Mouse (Mus musculus) lung, postnatal 0 days (tissue): ENCODE measurements around the gene Spryd3. TPM values are rescaled to one million over a fixed set of nuclear protein-coding genes. Genes with fewer than 3 reads are reported as not detected.
A peak's percentile ranks its signal among the peaks of the same experiment; 100 is the strongest.

Source experiments
- ATAC-seq: fragments of 200-750 bp; cut with Nextera tagmentation; 2 replicates; pipeline ENCODE4 v1.8.0; 2017; ENCODE audit warnings: moderate library complexity
- DNase-seq: peaks from one replicate; pipeline ENCODE4 v3.0.0-alpha.2; 2016; ENCODE audit warnings: low spot score
- H3K27ac ChIP-seq: fragments of 300-500 bp; sonication (generic); 2 replicates; pipeline ENCODE4 v1.5.1; 2014; ENCODE audit warnings: antibody characterized with exemption, mild to moderate bottlenecking, low read length, mixed read lengths
- H3K27me3 ChIP-seq: fragments of 300-500 bp; sonication (generic); replicated peaks from 2 replicates; pipeline ENCODE4 v1.6.1; 2014; ENCODE audit warnings: low read length, mixed read lengths; ENCODE audit not compliant: insufficient read depth
- H3K36me3 ChIP-seq: fragments of 300-500 bp; sonication (generic); 2 replicates; pipeline ENCODE4 v1.6.1; 2014; ENCODE audit warnings: low read length, mixed read lengths; ENCODE audit not compliant: insufficient read depth
- H3K4me1 ChIP-seq: fragments of 300-500 bp; sonication (generic); 2 replicates; pipeline ENCODE4 v1.6.1; 2014; ENCODE audit warnings: antibody characterized with exemption, low read depth, low read length, mixed read lengths; ENCODE audit not compliant: insufficient read depth
- H3K4me2 ChIP-seq: fragments of 300-500 bp; sonication (generic); replicated peaks from 2 replicates; pipeline ENCODE4 v1.6.1; 2014; ENCODE audit warnings: low read depth, mild to moderate bottlenecking, low read length, moderate library complexity, mixed read lengths
- H3K4me3 ChIP-seq: fragments of 300-500 bp; sonication (generic); 2 replicates; pipeline ENCODE4 v1.5.1; 2014; ENCODE audit warnings: low read depth, low read length
- H3K9ac ChIP-seq: fragments of 300-500 bp; sonication (generic); replicated peaks from 2 replicates; pipeline ENCODE4 v1.6.1; 2014; ENCODE audit warnings: low read depth, mild to moderate bottlenecking
- H3K9me3 ChIP-seq: fragments of 300-500 bp; sonication (generic); 2 replicates; pipeline ENCODE4 v1.6.1; 2016; ENCODE audit warnings: low read length, mixed read lengths
- CTCF ChIP-seq: IDR thresholded peaks from 2 replicates; pipeline ENCODE4 v1.5.1; 2016; ENCODE audit warnings: antibody characterized with exemption, mild to moderate bottlenecking
- EP300 ChIP-seq: IDR thresholded peaks from 2 replicates; pipeline ENCODE4 v1.6.1; 2016; ENCODE audit warnings: antibody characterized with exemption, mild to moderate bottlenecking, control low read depth
- WGBS: fragments of 180-500 bp; shearing (Covaris S2); extraction: QIAGEN DNeasy Blood & Tissue Kit; methylation state at CpG from one replicate; pipeline ENCODE4 v1.1.7; 2014; 5-methylcytosine and 5-hydroxymethylcytosine counted together
- polyA plus RNA-seq: library from polyadenylated mRNA; unstranded; fragments of >200 nt; fragmentation: Nextera tagmentation; extraction: Ambion mirVana; gene quantifications from 2 replicates; pipeline ENCODE4 v1.2.1, GENCODE M21; 2015

Spryd3 gene
- polyA plus RNA-seq, 1 experiment from 2014 or later: 22.2 TPM

- 14% methylated on average over 6 of the region's 6 CpGs for WGBS
- Histone ChIP-seq H3K9me3 (no peaks in the 10 kb centered on the region), H3K9ac (no peak overlapping the region), H3K4me2 (peak overlapping the region; percentile 43), H3K4me1 (peaks cover 9% of the 10 kb centered on the region; the same call in 1 of the 2 replicates), H3K36me3 (no peaks in the 10 kb centered on the region), H3K27ac (no peak overlapping the region), H3K27me3 (no peaks in the 10 kb centered on the region), H3K4me3 (peak overlapping the region; percentile 97; the same call in 1 of the 2 replicates)
- ATAC-seq (peak; percentile 2), DNase-seq (no peak)
- TF ChIP-seq CTCF (no peak), EP300 (no peak)
Measured at GRCm38 (mm10) chr15:102072963-102073558, 63.0 kb downstream of the Spryd3 start.

DNA sequence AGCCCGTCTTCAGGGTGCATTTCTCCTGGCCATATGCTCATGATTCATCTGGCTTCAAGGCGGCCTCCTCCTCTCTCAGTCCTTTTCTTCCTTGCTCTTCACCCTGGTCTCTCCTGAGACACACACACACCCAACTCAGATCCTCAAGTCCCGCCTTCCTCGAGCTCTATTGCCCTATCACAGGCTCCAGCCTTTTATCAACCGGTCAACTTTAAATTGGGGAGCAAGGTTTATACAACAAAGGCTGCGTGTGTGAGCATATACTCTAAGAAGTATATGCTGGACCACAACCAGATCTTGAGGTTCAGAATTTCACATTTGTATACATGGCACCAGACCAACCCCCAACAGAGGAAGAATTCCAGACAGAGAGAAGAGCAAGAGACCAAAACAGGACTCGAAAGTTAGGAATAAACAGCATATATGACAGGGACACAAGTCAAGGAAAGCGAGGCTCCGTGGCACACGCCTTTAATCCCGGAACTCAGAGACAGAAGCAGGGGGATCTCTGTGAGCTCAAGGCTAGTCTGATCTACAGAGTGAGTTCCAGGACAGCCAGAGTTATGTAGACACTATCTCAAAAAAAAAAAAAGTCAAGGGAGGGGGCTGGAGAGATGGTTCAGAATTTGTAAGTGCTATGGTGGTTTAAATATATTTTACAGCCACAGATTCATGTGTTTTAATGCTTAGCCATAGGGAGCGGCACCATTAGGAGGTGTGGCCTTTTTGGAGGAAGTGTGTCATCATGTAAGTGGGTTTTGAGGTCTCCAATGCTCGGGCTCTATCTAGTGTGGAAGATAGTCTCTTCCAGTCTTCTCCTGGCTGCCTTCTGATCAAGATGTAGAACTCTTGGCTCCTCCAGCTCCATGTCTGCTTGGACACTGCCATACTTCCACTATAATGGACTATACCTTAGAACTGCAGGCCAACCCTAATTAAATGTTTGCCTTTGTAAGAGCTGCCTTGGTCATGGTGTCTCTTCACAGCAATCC, 65.3 kb downstream of the Spryd3 start:
- Histone ChIP-seq H3K4me3 (no peak overlapping the region), H3K4me2 (no peak overlapping the region), H3K9me3 (no peaks in the 10 kb centered on the region), H3K9ac (no peak overlapping the region), H3K4me1 (peaks cover 9% of the 10 kb centered on the region; the same call in 1 of the 2 replicates), H3K27ac (no peak overlapping the region), H3K27me3 (no peaks in the 10 kb centered on the region), H3K36me3 (no peaks in the 10 kb centered on the region)
- DNase-seq (no peak), ATAC-seq (no peak)
- TF ChIP-seq EP300 (no peak), CTCF (no peak)
- WGBS: 68% methylated on average over 13 of the region's 13 CpGs

Other genes starting within 250 kb of the Spryd3 start
- gene Krt76, start 243.3 kb downstream of the Spryd3 start, polyA plus RNA-seq: not detected in 2 replicates
- 2.5 and 2.9 TPM in 2 replicates for gene Krt4, start 211.5 kb downstream of the Spryd3 start, polyA plus RNA-seq
- 1.0 and 1.4 TPM in 2 replicates for gene Krt79, start 195.9 kb downstream of the Spryd3 start, polyA plus RNA-seq
- 0.08 and 0.20 TPM in 2 replicates for gene Krt78, start 181.9 kb downstream of the Spryd3 start, polyA plus RNA-seq
- 353 and 389 TPM in 2 replicates for gene Krt8, start 131.8 kb downstream of the Spryd3 start, polyA plus RNA-seq
- 235 and 248 TPM in 2 replicates for gene Krt18, start 108.1 kb downstream of the Spryd3 start, polyA plus RNA-seq
- gene Eif4b, start 62.5 kb downstream of the Spryd3 start, polyA plus RNA-seq: 54.0 and 61.8 TPM in 2 replicates
- gene Tns2, start 35.8 kb downstream of the Spryd3 start, polyA plus RNA-seq: 48.7 and 51.6 TPM in 2 replicates
- 109 and 123 TPM in 2 replicates for gene Igfbp6, start 8.1 kb upstream of the Spryd3 start, polyA plus RNA-seq
- gene Soat2, start 14.3 kb upstream of the Spryd3 start, polyA plus RNA-seq: 0.08 and 0.16 TPM in 2 replicates
- gene Zfp740, start 67.0 kb upstream of the Spryd3 start, polyA plus RNA-seq: 31.9 and 33.9 TPM in 2 replicates
- gene Csad, start 68.5 kb upstream of the Spryd3 start, polyA plus RNA-seq: 71.0 and 76.9 TPM in 2 replicates
- 3.6 and 4.3 TPM in 2 replicates for gene Itgb7, start 95.7 kb upstream of the Spryd3 start, polyA plus RNA-seq
- 35.8 and 40.2 TPM in 2 replicates for gene Rarg, start 121.3 kb upstream of the Spryd3 start, polyA plus RNA-seq
- 0.13 and 0.36 TPM in 2 replicates for gene Gm9918, start 134.3 kb upstream of the Spryd3 start, polyA plus RNA-seq
- gene Mfsd5, start 143.2 kb upstream of the Spryd3 start, polyA plus RNA-seq: 70.4 and 72.7 TPM in 2 replicates
- 0.99 and 1.4 TPM in 2 replicates for gene Espl1, start 160.0 kb upstream of the Spryd3 start, polyA plus RNA-seq
- gene Pfdn5, start 189.9 kb upstream of the Spryd3 start, polyA plus RNA-seq: 457 and 467 TPM in 2 replicates
- gene Myg1, start 195.5 kb upstream of the Spryd3 start, polyA plus RNA-seq: 46.1 and 48.3 TPM in 2 replicates
- 16.2 and 17.0 TPM in 2 replicates for gene Aaas, start 214.5 kb upstream of the Spryd3 start, polyA plus RNA-seq
- gene Sp7, start 230.9 kb upstream of the Spryd3 start, polyA plus RNA-seq: not detected in 2 replicates